In the genomic region with DNA sequence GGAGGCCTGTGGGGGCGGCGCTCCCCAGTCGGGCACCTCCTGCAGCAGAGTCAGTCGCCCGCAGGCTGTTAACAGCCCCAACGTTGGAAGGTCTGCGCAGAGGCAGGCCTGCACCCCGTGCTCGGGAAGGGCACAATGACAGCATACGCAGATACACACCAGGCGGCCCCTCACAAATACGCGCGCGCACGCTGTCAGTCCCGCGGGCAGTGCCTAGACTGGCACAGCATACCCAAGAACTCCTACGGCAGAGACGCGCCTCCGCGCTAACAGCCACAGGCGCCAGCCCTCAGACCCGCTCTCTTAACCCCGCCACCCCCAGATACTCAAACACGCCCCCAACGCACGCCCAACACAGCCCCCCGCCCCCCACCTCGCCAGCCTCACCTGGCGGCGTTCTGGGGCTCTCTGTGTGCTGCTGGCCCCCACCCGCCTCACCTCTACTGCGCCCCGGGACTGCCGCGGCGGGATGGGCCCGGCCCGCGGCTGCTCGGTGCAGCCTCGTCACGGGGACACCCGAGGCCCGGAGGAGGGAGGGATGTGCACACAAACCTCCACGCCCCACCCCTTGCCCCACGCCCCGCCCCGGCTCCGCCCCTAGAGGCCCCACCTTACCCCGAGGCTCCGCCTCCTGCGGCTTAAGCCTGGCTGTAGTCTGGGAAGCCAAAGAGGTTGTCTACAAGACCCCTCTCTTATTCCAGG, we compare ENCODE assay signal across 8 mouse cellular contexts. TPM values are rescaled to one million over a fixed set of nuclear protein-coding genes. Genes with fewer than 3 reads are reported as not detected.
DNase-seq lines count a peak whose midpoint lies in the region; ATAC-seq lines count a peak whose summit lies in the region.

A gene (minus strand): TSS at position 577 of the 702 bp plus-strand sequence.

- peak within 1 kb of the TSS; percentile 63 for H3K4me2 ChIP-seq in hindbrain, embryonic 14.5 days (replicated peaks)

- DNase-seq in Muller cell, postnatal 12 days (ENCODE audit: inconsistent ontology term) = peak; percentile 92
- DNase-seq in cerebellum, postnatal 14 days = peak; percentile 91 to 92
- peak; percentile 38 to 53 for DNase-seq in frontal cortex, postnatal 25 days (ENCODE audit: low spot score in 2 of 2)
- peak; percentile 82 for DNase-seq in hindbrain, embryonic 14.5 days (ENCODE audit: low spot score)
- peak; percentile 72 for DNase-seq in left cerebral cortex, adult 11 months (ENCODE audit: low spot score)
- DNase-seq in lung, postnatal 36 days = peak; percentile 79
- DNase-seq in retina, embryonic 14.5 days (ENCODE audit: low spot score) = peak; percentile 87
- peak; percentile 80 to 81 for DNase-seq in thymus, postnatal 36 days

- H3K4me3 ChIP-seq in hindbrain, embryonic 14.5 days (replicated peaks; ENCODE audit: low read length) = peak within 1 kb of the TSS; percentile 73

- peak within 1 kb of the TSS; percentile 70 for H3K9ac ChIP-seq in hindbrain, embryonic 14.5 days

- no peaks in the 10 kb centered on the region for H3K9me3 ChIP-seq in hindbrain, embryonic 14.5 days (ENCODE audit: control insufficient read depth, low read length)

- peak; percentile 96 for ATAC-seq in hindbrain, embryonic 14.5 days (ENCODE audit: low FRiP score)

- WGBS in hindbrain, embryonic 14.5 days = under 1% methylated on average over 48 of the region's 55 CpGs

- H3K27me3 ChIP-seq in hindbrain, embryonic 14.5 days (ENCODE audit: control insufficient read depth, insufficient read depth, low read length) = no peaks in the 10 kb centered on the region

- H3K27ac ChIP-seq in hindbrain, embryonic 14.5 days = peak within 1 kb of the TSS; percentile 76

- peaks cover 3% of the 10 kb centered on the region; the same call in 1 of the 2 replicates for H3K36me3 ChIP-seq in hindbrain, embryonic 14.5 days (replicated peaks; ENCODE audit: control insufficient read depth, insufficient read depth)

- H3K4me1 ChIP-seq in hindbrain, embryonic 14.5 days (replicated peaks; ENCODE audit: control insufficient read depth, insufficient read depth, low read length) = peaks cover 8% of the 10 kb centered on the region

RNA-seq across cellular contexts. Expression of the gene that starts here (rescaled TPM):
- polyA plus RNA-seq in hindbrain, embryonic 14.5 days (2014; fragmentation: Nextera tagmentation; extraction: Ambion mirVana) = 9.5 and 11.6 TPM in 2 replicates

Comparison
In these comparisons a context has a peak if more than half of its experiments do, and no peak if none do; other contexts are left out.
1. Peak in every context shown above with its lines: DNase-seq, ATAC-seq, H3K4me3 ChIP-seq and H3K27ac ChIP-seq.